Mouse (Mus musculus): ENCODE measurements at regions not wholly inside any gene's neighbourhood (a gene's known extent, or its start where the extent isn't known, plus 50 kb on each side); places are given as distances from the start of the nearest gene placed in this dataset.

DNA sequence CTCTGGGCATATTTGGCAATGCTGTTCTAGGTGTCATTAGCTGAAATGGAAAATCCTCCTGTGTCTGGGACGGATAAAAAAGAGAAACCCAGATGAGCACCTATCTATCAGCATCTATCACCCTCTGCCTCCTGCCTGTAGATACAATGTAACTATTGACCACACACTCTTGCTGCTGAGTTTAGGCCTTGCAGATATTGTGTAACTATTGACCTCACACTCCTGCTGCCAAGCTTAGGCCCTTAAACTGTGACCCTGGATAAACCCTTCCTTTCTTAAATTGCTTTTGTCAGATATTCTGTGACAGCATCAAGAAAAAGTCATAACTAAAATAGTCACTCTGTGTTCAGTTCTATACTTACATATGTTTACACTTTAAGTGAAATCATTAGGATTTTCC lies 81.9 kb upstream of the Nrp1 start:
- TF ChIP-seq POLR2A (IDR thresholded peaks at IDR 0.05; ENCODE audit: low read depth, low read length) (no peak), CTCF (IDR thresholded peaks at IDR 0.05; ENCODE audit: extremely low read depth, insufficient read depth, insufficient read length, insufficient replicate concordance) (no peak)
- DNase-seq (ENCODE audit: low read depth in 1 of 2, low spot score in 2 of 2): no peak
- no peak overlapping the region for H3K4me3 ChIP-seq (ENCODE audit: extremely low read depth, insufficient read depth, insufficient read length)
- WGBS: 93% methylated on average over 1 of the region's 1 CpGs
- H3K27ac ChIP-seq (ENCODE audit: insufficient read depth, low read length): no peak overlapping the region
- no peaks in the 10 kb centered on the region for H3K4me1 ChIP-seq (ENCODE audit: control insufficient read depth, insufficient read depth, insufficient read length)
- H3K36me3 ChIP-seq (ENCODE audit: control insufficient read depth, insufficient read depth, low read length): no peaks in the 10 kb centered on the region
- H3K27me3 ChIP-seq (ENCODE audit: control insufficient read depth, insufficient read depth, low read length): no peaks in the 10 kb centered on the region

- H3K27me3 ChIP-seq (ENCODE audit: control insufficient read depth, insufficient read depth, low read length): no peaks in the 10 kb centered on the region
- TF ChIP-seq POLR2A (IDR thresholded peaks at IDR 0.05; ENCODE audit: low read depth, low read length) (no peak), CTCF (IDR thresholded peaks at IDR 0.05; ENCODE audit: extremely low read depth, insufficient read depth, insufficient read length, insufficient replicate concordance) (no peak)
- no peak for DNase-seq (ENCODE audit: low read depth in 1 of 2, low spot score in 2 of 2)
- no peak overlapping the region for H3K27ac ChIP-seq (ENCODE audit: insufficient read depth, low read length)
- no peak overlapping the region for H3K4me3 ChIP-seq (ENCODE audit: extremely low read depth, insufficient read depth, insufficient read length)
- WGBS: 85% methylated on average over 3 of the region's 3 CpGs
- H3K36me3 ChIP-seq (ENCODE audit: control insufficient read depth, insufficient read depth, low read length): no peaks in the 10 kb centered on the region
- H3K4me1 ChIP-seq (ENCODE audit: control insufficient read depth, insufficient read depth, insufficient read length): no peaks in the 10 kb centered on the region
Observed at GRCm38 (mm10) chr8:128282802-128283201, 75.6 kb upstream of the Nrp1 start.

DNA sequence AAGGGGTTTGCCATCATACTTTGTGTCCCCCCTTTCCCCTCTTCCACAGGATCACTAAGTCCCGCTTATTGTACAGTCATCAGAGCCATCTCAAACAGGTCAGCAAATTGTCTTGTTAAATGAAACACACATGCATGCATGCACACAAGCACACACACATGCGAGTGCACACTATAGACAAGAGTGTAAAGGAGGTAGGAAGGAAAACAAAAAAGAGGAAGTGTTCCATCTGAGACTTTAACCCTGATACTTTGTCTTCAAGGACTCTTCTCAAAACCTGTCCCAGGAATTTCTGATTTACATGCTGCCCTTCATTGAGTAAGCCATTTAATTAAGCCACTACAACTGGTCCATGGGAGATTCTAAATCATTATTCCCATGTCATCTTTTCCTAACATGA lies 75.0 kb upstream of the Nrp1 start:
- Histone ChIP-seq H3K27me3 (ENCODE audit: control insufficient read depth, insufficient read depth, low read length) (no peaks in the 10 kb centered on the region), H3K4me1 (ENCODE audit: control insufficient read depth, insufficient read depth, insufficient read length) (no peaks in the 10 kb centered on the region), H3K27ac (ENCODE audit: insufficient read depth, low read length) (no peak overlapping the region), H3K4me3 (ENCODE audit: extremely low read depth, insufficient read depth, insufficient read length) (no peak overlapping the region), H3K36me3 (ENCODE audit: control insufficient read depth, insufficient read depth, low read length) (no peaks in the 10 kb centered on the region)
- TF ChIP-seq POLR2A (IDR thresholded peaks at IDR 0.05; ENCODE audit: low read depth, low read length) (no peak), CTCF (IDR thresholded peaks at IDR 0.05; ENCODE audit: extremely low read depth, insufficient read depth, insufficient read length, insufficient replicate concordance) (no peak)
- no peak for DNase-seq (ENCODE audit: low read depth in 1 of 2, low spot score in 2 of 2)
- WGBS: 58% methylated on average over 2 of the region's 2 CpGs

DNA sequence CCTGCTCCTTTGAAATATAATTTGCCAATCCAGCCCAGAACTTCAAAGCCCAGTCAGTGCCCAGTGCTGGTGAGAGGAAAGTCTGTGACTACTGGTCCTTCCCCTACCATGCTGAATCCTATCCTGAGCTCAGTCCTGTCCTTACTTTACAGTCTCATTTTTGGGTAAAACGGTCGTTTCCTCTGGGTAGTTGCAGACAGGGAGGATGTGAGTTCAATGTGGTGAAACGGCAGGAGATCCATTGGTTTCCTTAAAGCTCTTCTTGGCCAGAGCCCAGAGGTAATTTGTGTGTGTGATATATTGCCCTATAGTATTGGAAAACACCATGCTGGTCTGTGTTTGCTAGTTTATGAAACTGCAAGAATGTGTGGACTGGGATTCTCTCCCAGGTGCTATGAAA lies 73.6 kb upstream of the Nrp1 start:
- H3K27ac ChIP-seq (ENCODE audit: insufficient read depth, low read length): no peak overlapping the region
- no peaks in the 10 kb centered on the region for H3K27me3 ChIP-seq (ENCODE audit: control insufficient read depth, insufficient read depth, low read length)
- H3K4me1 ChIP-seq (ENCODE audit: control insufficient read depth, insufficient read depth, insufficient read length): no peaks in the 10 kb centered on the region
- 7% methylated on average over 3 of the region's 3 CpGs for WGBS
- TF ChIP-seq POLR2A (IDR thresholded peaks at IDR 0.05; ENCODE audit: low read depth, low read length) (no peak), CTCF (IDR thresholded peaks at IDR 0.05; ENCODE audit: extremely low read depth, insufficient read depth, insufficient read length, insufficient replicate concordance) (no peak)
- H3K4me3 ChIP-seq (ENCODE audit: extremely low read depth, insufficient read depth, insufficient read length): no peak overlapping the region
- DNase-seq (ENCODE audit: low read depth in 1 of 2, low spot score in 2 of 2): no peak
- no peaks in the 10 kb centered on the region for H3K36me3 ChIP-seq (ENCODE audit: control insufficient read depth, insufficient read depth, low read length)

DNA sequence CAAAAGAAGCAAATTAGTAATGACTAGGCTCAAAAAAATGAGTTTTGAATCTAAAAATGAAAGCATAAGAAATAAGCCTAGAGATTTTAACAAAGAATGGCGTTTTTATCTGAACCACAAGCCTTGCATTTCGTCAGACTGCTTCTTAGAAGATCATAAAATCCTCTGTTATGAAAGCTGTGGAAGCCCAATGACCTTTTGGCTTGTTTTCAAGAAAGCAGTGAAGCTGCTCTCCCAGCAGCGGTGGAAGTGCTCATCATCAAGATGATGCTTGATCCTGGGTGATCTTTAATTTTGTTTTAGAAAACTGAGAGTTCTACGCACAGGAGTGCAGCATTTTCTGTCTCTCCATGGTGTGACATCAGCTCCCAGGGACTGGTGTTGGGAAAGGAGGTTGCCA lies 68.3 kb upstream of the Nrp1 start:
- no peaks in the 10 kb centered on the region for H3K27me3 ChIP-seq (ENCODE audit: control insufficient read depth, insufficient read depth, low read length)
- WGBS: 63% methylated on average over 4 of the region's 4 CpGs
- H3K4me3 ChIP-seq (ENCODE audit: extremely low read depth, insufficient read depth, insufficient read length): no peak overlapping the region
- no peaks in the 10 kb centered on the region for H3K4me1 ChIP-seq (ENCODE audit: control insufficient read depth, insufficient read depth, insufficient read length)
- no peak for DNase-seq (ENCODE audit: low read depth in 1 of 2, low spot score in 2 of 2)
- H3K27ac ChIP-seq (ENCODE audit: insufficient read depth, low read length): no peak overlapping the region
- no peaks in the 10 kb centered on the region for H3K36me3 ChIP-seq (ENCODE audit: control insufficient read depth, insufficient read depth, low read length)
- no peak for TF ChIP-seq CTCF (IDR thresholded peaks at IDR 0.05; ENCODE audit: extremely low read depth, insufficient read depth, insufficient read length, insufficient replicate concordance)
- TF ChIP-seq POLR2A (IDR thresholded peaks at IDR 0.05; ENCODE audit: low read depth, low read length): no peak

DNA sequence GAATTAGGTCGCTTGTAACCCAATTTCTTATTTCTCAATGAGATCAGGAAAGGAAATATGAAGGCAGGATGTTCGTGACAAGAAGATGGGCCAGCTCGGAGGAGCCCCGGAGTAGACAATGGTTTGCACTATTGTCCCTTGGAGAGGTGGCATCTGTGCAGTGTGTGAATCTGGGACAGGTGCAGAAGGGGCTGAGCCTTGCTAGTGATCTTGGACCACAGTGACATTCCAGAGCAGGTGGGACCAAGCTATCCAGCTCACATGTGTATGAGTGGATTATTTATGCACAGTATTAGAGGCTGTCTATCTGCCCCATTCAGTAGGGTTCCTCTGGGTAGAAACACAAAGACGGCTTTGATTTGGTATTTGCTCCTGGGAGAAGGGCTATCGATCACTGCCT lies 66.0 kb upstream of the Nrp1 start:
- WGBS: 93% methylated on average over 6 of the region's 6 CpGs
- TF ChIP-seq CTCF (IDR thresholded peaks at IDR 0.05; ENCODE audit: extremely low read depth, insufficient read depth, insufficient read length, insufficient replicate concordance): no peak
- TF ChIP-seq POLR2A (IDR thresholded peaks at IDR 0.05; ENCODE audit: low read depth, low read length): no peak
- H3K4me1 ChIP-seq (ENCODE audit: control insufficient read depth, insufficient read depth, insufficient read length): no peaks in the 10 kb centered on the region
- no peak overlapping the region for H3K27ac ChIP-seq (ENCODE audit: insufficient read depth, low read length)
- H3K36me3 ChIP-seq (ENCODE audit: control insufficient read depth, insufficient read depth, low read length): no peaks in the 10 kb centered on the region
- no peak for DNase-seq (ENCODE audit: low read depth in 1 of 2, low spot score in 2 of 2)
- no peaks in the 10 kb centered on the region for H3K27me3 ChIP-seq (ENCODE audit: control insufficient read depth, insufficient read depth, low read length)
- no peak overlapping the region for H3K4me3 ChIP-seq (ENCODE audit: extremely low read depth, insufficient read depth, insufficient read length)

- WGBS: 93% methylated on average over 14 of the region's 14 CpGs
- TF ChIP-seq CTCF (IDR thresholded peaks at IDR 0.05; ENCODE audit: extremely low read depth, insufficient read depth, insufficient read length, insufficient replicate concordance): no peak
- TF ChIP-seq POLR2A (IDR thresholded peaks at IDR 0.05; ENCODE audit: low read depth, low read length): no peak
- Histone ChIP-seq H3K27ac (ENCODE audit: insufficient read depth, low read length) (no peak overlapping the region), H3K4me3 (ENCODE audit: extremely low read depth, insufficient read depth, insufficient read length) (no peak overlapping the region), H3K36me3 (ENCODE audit: control insufficient read depth, insufficient read depth, low read length) (no peaks in the 10 kb centered on the region), H3K27me3 (ENCODE audit: control insufficient read depth, insufficient read depth, low read length) (no peaks in the 10 kb centered on the region), H3K4me1 (ENCODE audit: control insufficient read depth, insufficient read depth, insufficient read length) (no peaks in the 10 kb centered on the region)
- no peak for DNase-seq (ENCODE audit: low read depth in 1 of 2, low spot score in 2 of 2)
Observed at GRCm38 (mm10) chr8:128296728-128297380, 61.5 kb upstream of the Nrp1 start.
